Mouse (Mus musculus) v-Abl transformed pro-B cells (cell line): ENCODE measurements at regions not wholly inside any gene's neighbourhood (a gene's known extent, or its start where the extent isn't known, plus 50 kb on each side); places are given as distances from the start of the nearest gene placed in this dataset.
"Not testable (repeated sequence)": the region's sequence is repeated elsewhere in the genome, so short reads cannot be mapped to it uniquely, and the experiment has no call there.

Experiments used
- in situ Hi-C, 2 experiments: fragments of 400-800 bp; cut with MboI; formaldehyde crosslinking; loops; one replicate each; pipeline ENCODE4 v1.15.1; 2025; ENCODE audit not compliant: unreplicated experiment in 2 of 2

GRCm38 (mm10) chr10:26571377-26571776, 181.8 kb upstream of the Arhgap18 start:
- in situ Hi-C loops, result no loop called here

GRCm38 (mm10) chr10:26576153-26576552, 177.1 kb upstream of the Arhgap18 start:
- in situ Hi-C loops, result no loop called here

- in situ Hi-C loops, result no loop called here
Measured at GRCm38 (mm10) chr10:26577087-26577486, 176.1 kb upstream of the Arhgap18 start.

DNA sequence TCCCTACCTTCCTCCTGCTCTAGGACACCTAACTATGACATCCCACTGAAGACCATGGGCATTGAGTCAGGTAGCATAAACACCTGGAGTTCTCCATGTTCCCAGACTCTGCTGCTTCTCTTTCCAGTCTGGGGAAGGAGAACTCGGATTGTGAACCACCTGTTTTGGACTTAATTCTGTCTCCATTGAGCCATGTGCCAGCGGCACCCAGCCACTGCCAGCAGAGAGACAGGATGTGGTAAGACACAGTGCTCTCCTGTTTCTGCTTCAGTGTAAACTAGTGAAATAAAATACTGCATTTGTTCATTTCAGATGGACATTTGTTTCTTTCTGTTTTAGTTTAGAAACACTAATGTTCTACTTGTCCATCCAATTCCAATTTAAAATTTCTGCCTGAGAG, 168.1 kb upstream of the Arhgap18 start:
- in situ Hi-C loops, result no loop called here

- in situ Hi-C loops, result not testable (repeated sequence)
Measured at GRCm38 (mm10) chr10:26607081-26607480, 146.1 kb upstream of the Arhgap18 start.

DNA sequence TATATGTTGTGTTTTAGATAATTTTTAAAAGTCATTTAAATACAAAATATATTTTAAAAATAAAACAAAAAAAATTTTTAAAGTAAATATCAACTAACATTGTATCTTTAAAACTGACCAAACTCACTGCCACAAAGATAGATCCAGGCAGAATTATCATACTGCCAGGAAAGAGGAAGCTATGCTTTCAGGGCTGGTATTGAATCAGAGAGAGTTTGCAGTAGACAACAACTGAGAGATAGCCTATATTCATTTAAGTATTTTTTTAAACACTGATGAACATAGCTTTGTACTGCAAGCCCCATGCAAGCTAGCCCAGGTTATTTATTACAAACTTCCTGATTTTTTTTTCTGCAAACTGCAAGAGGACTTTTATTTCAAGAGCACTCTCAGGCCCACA, 142.0 kb upstream of the Arhgap18 start:
- in situ Hi-C loops, result no loop called here

- in situ Hi-C loops, result no loop called here
Measured at GRCm38 (mm10) chr10:26630196-26630760, 122.9 kb upstream of the Arhgap18 start.

GRCm38 (mm10) chr10:26632266-26632665, 121.0 kb upstream of the Arhgap18 start:
- in situ Hi-C loops, result no loop called here

DNA sequence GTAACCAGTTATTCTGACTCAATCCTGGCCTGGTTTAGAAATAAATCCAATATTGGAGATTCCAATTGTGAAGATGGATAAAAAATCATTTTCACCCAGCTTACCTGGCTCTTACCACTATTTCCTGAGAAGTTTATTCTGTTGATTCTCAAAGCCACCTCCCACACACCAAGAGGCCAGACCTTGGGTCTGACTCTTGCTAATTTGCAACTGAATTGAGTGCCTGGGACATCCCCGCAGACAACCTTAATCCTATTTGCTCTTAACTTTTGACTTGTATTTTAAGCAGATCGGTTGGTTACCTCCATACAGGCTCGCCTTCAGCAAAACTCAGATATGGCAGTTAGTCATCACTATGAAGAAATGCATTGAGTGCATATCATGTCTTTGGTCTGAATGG, 115.8 kb upstream of the Arhgap18 start:
- in situ Hi-C loops, result no loop called here

GRCm38 (mm10) chr10:26638056-26638455, 115.2 kb upstream of the Arhgap18 start:
- in situ Hi-C loops, result no loop called here

DNA sequence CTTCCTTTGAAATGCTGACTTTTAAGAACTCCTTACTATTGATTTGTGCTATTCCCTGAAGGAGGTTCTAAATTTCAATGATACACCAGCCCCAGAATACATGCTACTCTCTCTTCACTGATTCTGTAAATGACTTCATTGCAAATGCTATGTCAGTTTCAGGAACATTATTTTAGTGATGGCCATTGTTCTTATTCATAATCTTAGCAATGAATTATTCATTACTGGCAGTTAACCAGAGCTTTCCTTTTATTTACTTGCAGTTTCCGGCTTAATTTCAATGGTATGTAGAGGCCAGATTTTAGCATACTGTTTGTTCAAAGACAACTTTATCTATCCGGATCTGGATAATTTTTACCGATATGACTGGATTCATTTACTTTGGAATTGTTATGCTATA, 114.1 kb upstream of the Arhgap18 start:
- in situ Hi-C loops, result no loop called here

DNA sequence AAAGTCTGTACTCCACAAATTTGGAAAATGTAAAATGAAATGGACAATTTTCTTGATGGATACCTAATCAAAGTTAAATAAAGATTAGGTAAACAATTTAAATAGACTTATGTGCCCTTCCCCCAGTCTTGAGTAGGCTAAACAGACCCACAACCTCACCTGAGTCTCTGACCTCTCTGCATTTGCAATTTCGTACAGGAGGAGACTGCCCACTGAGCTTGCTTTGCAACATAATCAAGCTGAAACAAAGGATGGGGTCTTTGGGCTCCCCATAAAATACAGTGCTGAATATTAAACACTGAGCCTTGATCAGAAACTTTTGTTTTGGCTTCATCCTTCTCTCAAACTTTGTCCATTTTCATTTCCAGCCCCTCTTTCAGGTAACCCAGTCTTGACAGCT, 100.1 kb upstream of the Arhgap18 start:
- in situ Hi-C loops, result no loop called here

- in situ Hi-C loops, result no loop called here
Measured at GRCm38 (mm10) chr10:26664270-26664669, 89.0 kb upstream of the Arhgap18 start.

- in situ Hi-C loops, result no loop called here
Measured at GRCm38 (mm10) chr10:26679500-26680227, 73.6 kb upstream of the Arhgap18 start.

- in situ Hi-C loops, result no loop called here
Measured at GRCm38 (mm10) chr10:26694761-26695160, 58.5 kb upstream of the Arhgap18 start.

GRCm38 (mm10) chr10:26695212-26695933, 57.8 kb upstream of the Arhgap18 start:
- in situ Hi-C loops, result no loop called here
